In the genomic region with DNA sequence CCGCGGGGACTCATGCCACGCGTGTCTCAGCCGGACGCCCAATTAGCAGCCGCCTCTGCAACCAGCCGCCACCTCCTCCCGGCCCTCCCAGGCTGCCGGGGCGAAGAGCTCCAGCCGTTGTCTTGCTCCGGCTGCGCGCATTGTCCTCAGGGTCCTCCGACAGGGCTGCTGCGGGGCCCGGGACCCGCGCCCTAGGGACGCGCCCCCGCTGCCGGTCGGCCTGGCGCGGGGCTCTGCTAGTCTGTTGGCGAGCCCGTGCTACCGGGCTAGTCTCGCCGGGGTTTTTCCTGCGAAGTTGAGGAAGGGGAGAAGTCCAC, we compare ENCODE assay signal across 8 mouse cellular contexts. TPM values are rescaled to one million over a fixed set of nuclear protein-coding genes. Genes with fewer than 3 reads are reported as not detected.
A peak's percentile ranks its signal among the peaks of the same experiment; 100 is the strongest.
DNase-seq lines count a peak whose midpoint lies in the region; ATAC-seq and TF ChIP-seq lines count a peak whose summit lies in the region.

No protein-coding gene starts in this region.

- ATAC-seq in lung, embryonic 14.5 days (ENCODE audit: insufficient read depth), result peak; percentile 26
- ATAC-seq in embryonic facial prominence, embryonic 14.5 days (ENCODE audit: low read depth), result peak; percentile 20
- ATAC-seq in intestine, embryonic 16.5 days, result peak; percentile 36
- peak; percentile 54 for ATAC-seq in neural tube, embryonic 13.5 days (ENCODE audit: low read depth)

- no peaks in the 10 kb centered on the region for H3K27me3 ChIP-seq in lung, embryonic 14.5 days (ENCODE audit: insufficient read depth, low read length)
- H3K27me3 ChIP-seq in embryonic facial prominence, embryonic 14.5 days (replicated peaks; ENCODE audit: control insufficient read depth, insufficient read depth, low read length), result no peaks in the 10 kb centered on the region
- no peaks in the 10 kb centered on the region for H3K27me3 ChIP-seq in intestine, embryonic 16.5 days (replicated peaks; ENCODE audit: control insufficient read depth, insufficient read depth, low read length)
- no peaks in the 10 kb centered on the region for H3K27me3 ChIP-seq in neural tube, embryonic 13.5 days

- H3K4me3 ChIP-seq in lung, embryonic 14.5 days (ENCODE audit: low read depth, low read length), result peak overlapping the region; percentile 80
- peak overlapping the region; percentile 93 for H3K4me3 ChIP-seq in embryonic facial prominence, embryonic 14.5 days (ENCODE audit: low read depth, low read length)
- peak overlapping the region; percentile 92 for H3K4me3 ChIP-seq in intestine, embryonic 16.5 days (ENCODE audit: low read length)
- H3K4me3 ChIP-seq in neural tube, embryonic 13.5 days, result peak overlapping the region; percentile 83

- no peak for TF ChIP-seq CTCF in lung, embryonic 14.5 days (IDR thresholded peaks at IDR 0.05; ENCODE audit: low read depth)

- peak overlapping the region; percentile 70; the same call in 1 of the 2 replicates for H3K27ac ChIP-seq in lung, embryonic 14.5 days (ENCODE audit: low read depth)
- H3K27ac ChIP-seq in embryonic facial prominence, embryonic 14.5 days (replicated peaks; ENCODE audit: low read depth, low read length), result peak overlapping the region; percentile 96
- peak overlapping the region; percentile 86 for H3K27ac ChIP-seq in intestine, embryonic 16.5 days (ENCODE audit: low read length)
- H3K27ac ChIP-seq in neural tube, embryonic 13.5 days (replicated peaks), result peak overlapping the region; percentile 92

- DNase-seq in lung, embryonic 14.5 days, result no peak
- no peak for DNase-seq in lung, postnatal 10 days
- no peak for DNase-seq in embryonic facial prominence, embryonic 14.5 days (ENCODE audit: low spot score)
- DNase-seq in frontal cortex, postnatal 14 days (ENCODE audit: low spot score in 2 of 2), result no peak
- DNase-seq in cerebellum, adult 11 months, result no peak
- no peak for DNase-seq in cerebellum, adult 9-10 months

- WGBS in lung, embryonic 14.5 days, result 0% methylated on average over 33 of the region's 33 CpGs
- 0% methylated on average over 3 of the region's 33 CpGs for WGBS in embryonic facial prominence, embryonic 14.5 days
- under 1% methylated on average over 32 of the region's 33 CpGs for WGBS in intestine, embryonic 16.5 days
- under 1% methylated on average over 25 of the region's 33 CpGs for WGBS in neural tube, embryonic 13.5 days

- peak overlapping the region; percentile 89 for H3K4me2 ChIP-seq in lung, embryonic 14.5 days
- peak overlapping the region; percentile 75 for H3K4me2 ChIP-seq in embryonic facial prominence, embryonic 14.5 days (ENCODE audit: low read depth, low read length)
- H3K4me2 ChIP-seq in intestine, embryonic 16.5 days (ENCODE audit: low read depth, low read length), result peak overlapping the region; percentile 88
- peak overlapping the region; percentile 95 for H3K4me2 ChIP-seq in neural tube, embryonic 13.5 days

- no peaks in the 10 kb centered on the region for H3K9me3 ChIP-seq in lung, embryonic 14.5 days (ENCODE audit: low read depth, low read length)
- no peaks in the 10 kb centered on the region for H3K9me3 ChIP-seq in embryonic facial prominence, embryonic 14.5 days (ENCODE audit: control insufficient read depth, low read length)
- H3K9me3 ChIP-seq in intestine, embryonic 16.5 days (ENCODE audit: control insufficient read depth, low read length), result no peaks in the 10 kb centered on the region
- H3K9me3 ChIP-seq in neural tube, embryonic 13.5 days, result no peaks in the 10 kb centered on the region

- peaks cover 3% of the 10 kb centered on the region; the same call in 1 of the 2 replicates for H3K4me1 ChIP-seq in lung, embryonic 14.5 days (ENCODE audit: insufficient read depth)
- peaks cover 19% of the 10 kb centered on the region for H3K4me1 ChIP-seq in embryonic facial prominence, embryonic 14.5 days (ENCODE audit: control insufficient read depth, insufficient read depth, low read length)
- peaks cover 12% of the 10 kb centered on the region for H3K4me1 ChIP-seq in intestine, embryonic 16.5 days (ENCODE audit: control insufficient read depth, insufficient read depth, low read length)
- peaks cover 39% of the 10 kb centered on the region for H3K4me1 ChIP-seq in neural tube, embryonic 13.5 days (replicated peaks)

- H3K36me3 ChIP-seq in lung, embryonic 14.5 days (ENCODE audit: insufficient read depth), result peaks cover 8% of the 10 kb centered on the region; the same call in 1 of the 2 replicates
- H3K36me3 ChIP-seq in embryonic facial prominence, embryonic 14.5 days (ENCODE audit: control insufficient read depth, insufficient read depth, low read length), result peaks cover 12% of the 10 kb centered on the region; the same call in 1 of the 2 replicates
- peaks cover 3% of the 10 kb centered on the region; the same call in 1 of the 2 replicates for H3K36me3 ChIP-seq in intestine, embryonic 16.5 days (ENCODE audit: control insufficient read depth, insufficient read depth, low read length)
- H3K36me3 ChIP-seq in neural tube, embryonic 13.5 days, result no peaks in the 10 kb centered on the region

- H3K9ac ChIP-seq in lung, embryonic 14.5 days, result peak overlapping the region; percentile 84
- peak overlapping the region; percentile 91 for H3K9ac ChIP-seq in embryonic facial prominence, embryonic 14.5 days (ENCODE audit: low read depth, low read length)
- peak overlapping the region; percentile 88 for H3K9ac ChIP-seq in intestine, embryonic 16.5 days (ENCODE audit: low read depth, low read length)
- peak overlapping the region; percentile 81 for H3K9ac ChIP-seq in neural tube, embryonic 13.5 days

RNA-seq across cellular contexts. Expression of gene B430305J03Rik, which starts 1.1 kb away (rescaled TPM):
- not detected in 2 replicates for polyA plus RNA-seq in lung, embryonic 14.5 days (2014; fragmentation: Nextera tagmentation; extraction: Ambion mirVana)
- polyA plus RNA-seq in embryonic facial prominence, embryonic 14.5 days (2014; fragmentation: Nextera tagmentation; extraction: Ambion mirVana), result not detected in 2 replicates
- not detected in 2 replicates for polyA plus RNA-seq in intestine, embryonic 16.5 days (2015; fragmentation: Nextera tagmentation; extraction: Ambion mirVana)
- polyA plus RNA-seq in neural tube, embryonic 13.5 days (2015; fragmentation: Nextera tagmentation; extraction: Ambion mirVana), result not detected in 2 replicates

RNA-seq across cellular contexts. Expression of gene Rap2b, which starts 3.2 kb away (rescaled TPM):
- 9.0 and 9.9 TPM in 2 replicates for polyA plus RNA-seq in lung, embryonic 14.5 days (2014; fragmentation: Nextera tagmentation; extraction: Ambion mirVana)
- 15.7 and 16.5 TPM in 2 replicates for polyA plus RNA-seq in embryonic facial prominence, embryonic 14.5 days (2014; fragmentation: Nextera tagmentation; extraction: Ambion mirVana)
- polyA plus RNA-seq in intestine, embryonic 16.5 days (2015; fragmentation: Nextera tagmentation; extraction: Ambion mirVana), result 4.5 and 4.9 TPM in 2 replicates
- 9.5 and 11.3 TPM in 2 replicates for polyA plus RNA-seq in neural tube, embryonic 13.5 days (2015; fragmentation: Nextera tagmentation; extraction: Ambion mirVana)
